Comparison of ENCODE assay signal across 8 mouse cellular contexts in genomic region chr8:20513920-20514319, GRCm38 (mm10).
DNase-seq lines count a peak whose midpoint lies in the region; ATAC-seq and TF ChIP-seq lines count a peak whose summit lies in the region.
"Not testable (repeated sequence)": the region's sequence is repeated elsewhere in the genome, so short reads cannot be mapped to it uniquely, and the experiment has no call there.

No protein-coding gene starts in this region.

- H3K9me3 ChIP-seq in lung, embryonic 14.5 days (ENCODE audit: low read depth, low read length), result not testable (repeated sequence)

- intact Hi-C loops in gastrocnemius, adult 2 months (cut with DNase I), result not testable (repeated sequence)

- DNase-seq in 416B (ENCODE audit: low read depth), result peak; percentile 10
- DNase-seq in NIH3T3 (ENCODE audit: low read depth), result peak; percentile 13
- peak; percentile 0 for DNase-seq in c-Kit-negative CD71-positive TER-119-positive erythroid progenitor cells, embryonic 14.5 days (ENCODE audit: low read depth, low spot score)
- DNase-seq in gastrocnemius, adult 2 months, result peak; percentile 13
- peak; percentile 9 for DNase-seq in kidney, adult 18-20 months
- DNase-seq in lung, embryonic 14.5 days, result peak; percentile 0
- DNase-seq in retina, postnatal 1 day, result peak; percentile 0
- peak; percentile 2 for DNase-seq in urinary bladder, postnatal 14 days (ENCODE audit: low spot score)

- not testable (repeated sequence) for H3K4me1 ChIP-seq in lung, embryonic 14.5 days (ENCODE audit: insufficient read depth)

- not testable (repeated sequence) for H3K27ac ChIP-seq in gastrocnemius, adult 2 months; lung, embryonic 14.5 days (ENCODE audit: low read depth)

- ATAC-seq in lung, embryonic 14.5 days (ENCODE audit: insufficient read depth), result not testable (repeated sequence)

- WGBS in lung, embryonic 14.5 days, result 62% methylated on average over 1 of the region's 1 CpGs

- H3K27me3 ChIP-seq in lung, embryonic 14.5 days (ENCODE audit: insufficient read depth, low read length), result not testable (repeated sequence)

- not testable (repeated sequence) for H3K4me3 ChIP-seq in gastrocnemius, adult 2 months; lung, embryonic 14.5 days (ENCODE audit: low read depth, low read length)

- H3K9ac ChIP-seq in lung, embryonic 14.5 days, result not testable (repeated sequence)

- not testable (repeated sequence) for H3K36me3 ChIP-seq in lung, embryonic 14.5 days (ENCODE audit: insufficient read depth)

- TF ChIP-seq CTCF in gastrocnemius, adult 2 months (IDR thresholded peaks at IDR 0.05); lung, embryonic 14.5 days (IDR thresholded peaks at IDR 0.05; ENCODE audit: low read depth): not testable (repeated sequence)

- not testable (repeated sequence) for H3K4me2 ChIP-seq in lung, embryonic 14.5 days
